Mouse (Mus musculus) lung, postnatal 36 days (tissue): ENCODE data around the gene Tmcc2.

ENCODE experiments used
- DNase-seq: peaks from one replicate; pipeline ENCODE4 v3.0.0; 2022; ENCODE audit warnings: mixed read lengths

Tmcc2 gene

DNA sequence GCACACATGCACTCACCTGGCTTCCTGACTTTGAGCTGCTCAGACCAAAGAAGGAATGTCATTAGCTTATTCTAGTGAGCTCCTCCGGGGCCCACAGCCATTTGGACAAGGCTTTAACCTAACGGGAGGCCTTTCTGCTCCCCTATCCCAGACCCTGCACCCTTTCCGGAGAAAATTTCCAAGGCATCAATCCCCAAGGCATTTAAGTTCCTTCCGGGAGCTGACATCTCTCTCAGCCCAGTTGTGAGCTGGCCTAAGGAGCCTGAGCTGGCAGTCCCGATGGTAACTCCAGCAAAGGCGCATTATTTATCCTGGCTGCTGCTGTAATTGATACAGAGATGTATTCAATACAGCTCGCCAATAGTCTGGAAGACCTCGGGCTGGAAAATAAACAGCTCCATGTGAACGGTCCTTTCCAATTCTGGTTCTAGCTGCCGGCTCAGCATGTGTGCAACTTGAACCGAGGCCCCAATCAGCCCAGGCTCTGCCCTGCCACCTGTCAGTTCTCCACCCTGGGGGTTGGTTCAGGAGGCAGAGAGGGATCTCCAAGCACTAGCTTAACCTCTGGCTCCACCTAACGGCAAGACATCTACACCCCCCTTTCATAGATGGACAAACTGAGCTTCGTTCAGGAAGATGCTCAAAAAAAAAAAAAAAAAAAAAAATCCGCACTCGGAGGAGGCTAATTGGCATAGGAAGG lies 1.0 kb downstream of the Tmcc2 start:
- peak; percentile 92 for DNase-seq

DNA sequence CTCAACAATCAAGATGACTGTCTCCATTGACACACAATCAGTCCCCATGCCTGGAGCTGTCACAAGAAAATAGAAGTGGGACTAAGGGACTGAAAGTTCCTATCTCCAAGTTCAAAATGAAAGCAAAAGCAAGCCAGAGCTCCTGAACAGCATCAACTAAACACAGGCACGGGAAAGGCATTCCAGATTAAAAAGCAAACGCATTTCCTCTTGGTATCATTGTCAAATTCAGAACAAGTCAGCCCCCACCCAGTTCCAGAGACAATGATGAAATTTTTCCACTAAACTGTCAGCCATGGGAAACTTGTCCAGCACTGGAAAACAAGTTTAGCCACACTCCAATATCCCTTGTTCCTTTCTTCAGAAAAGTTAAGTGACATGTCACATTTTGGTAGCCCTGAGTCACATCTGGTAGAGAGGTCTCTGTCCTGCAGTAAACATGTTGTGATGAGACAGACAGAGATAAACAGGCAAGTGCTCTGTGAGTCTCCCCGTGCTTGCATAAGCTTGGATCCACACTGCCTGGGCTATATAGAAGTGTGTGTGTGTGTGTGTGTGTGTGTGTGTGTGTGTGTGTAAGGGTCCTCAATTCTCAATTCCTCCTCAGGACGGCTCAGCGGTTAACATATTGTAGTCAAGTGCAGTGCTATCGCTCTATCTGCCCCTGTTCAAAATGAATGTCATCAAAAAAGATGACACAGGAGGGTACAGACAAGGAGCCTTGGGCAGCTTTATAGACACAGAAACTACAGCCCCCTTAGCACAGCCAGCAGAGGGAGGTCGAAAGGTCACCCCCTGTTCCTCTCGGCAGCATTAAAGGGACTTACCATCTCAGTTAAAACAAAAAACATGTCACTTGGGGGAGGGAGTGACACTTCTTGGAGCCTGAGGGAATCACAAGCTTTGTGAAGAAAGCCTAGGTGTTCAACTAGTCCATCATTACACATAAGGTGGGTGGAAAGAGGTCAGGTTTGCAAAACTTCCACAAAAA lies 2.0 kb downstream of the Tmcc2 start:
- peak; percentile 82 for DNase-seq

DNA sequence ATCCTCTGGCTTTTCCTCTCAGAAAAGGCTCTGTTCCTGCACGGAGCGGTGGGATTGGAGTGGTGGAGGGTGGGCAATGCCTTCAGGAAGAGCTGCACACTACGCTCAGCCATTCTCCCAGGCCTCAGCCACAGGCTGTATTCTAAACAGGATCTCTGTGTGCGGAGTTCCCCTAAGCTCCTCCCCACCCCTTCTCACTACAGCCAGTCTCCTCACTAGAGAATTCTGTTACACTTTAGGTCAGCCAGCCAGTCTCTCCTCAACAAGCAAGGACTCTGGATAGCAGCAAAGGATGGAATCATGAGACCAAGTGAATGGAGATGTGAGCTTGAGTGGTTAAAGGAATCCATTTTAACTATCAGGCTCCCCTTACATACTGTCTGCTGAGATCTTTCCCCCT lies 3.1 kb downstream of the Tmcc2 start:
- DNase-seq, result peak; percentile 73

DNA sequence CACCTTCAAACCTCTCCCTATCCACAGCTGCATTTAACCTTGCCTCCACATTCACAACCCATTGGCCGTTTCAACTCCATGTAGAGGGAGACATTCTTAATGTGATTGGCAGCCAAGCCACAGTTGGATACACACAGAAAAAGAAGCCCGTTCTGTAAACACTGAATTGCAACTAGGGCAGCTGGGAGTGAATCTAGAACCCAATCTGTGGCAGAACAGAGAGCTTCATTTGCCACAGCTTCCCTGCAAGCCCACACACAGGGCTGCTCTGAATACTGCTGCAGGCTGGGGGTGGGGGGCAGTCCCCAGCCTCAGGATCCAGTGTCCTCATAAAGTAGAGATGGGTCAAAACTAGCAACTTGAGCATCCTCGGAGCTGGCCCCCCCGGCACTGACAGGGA lies 4.8 kb downstream of the Tmcc2 start:
- DNase-seq, result no peak

DNA sequence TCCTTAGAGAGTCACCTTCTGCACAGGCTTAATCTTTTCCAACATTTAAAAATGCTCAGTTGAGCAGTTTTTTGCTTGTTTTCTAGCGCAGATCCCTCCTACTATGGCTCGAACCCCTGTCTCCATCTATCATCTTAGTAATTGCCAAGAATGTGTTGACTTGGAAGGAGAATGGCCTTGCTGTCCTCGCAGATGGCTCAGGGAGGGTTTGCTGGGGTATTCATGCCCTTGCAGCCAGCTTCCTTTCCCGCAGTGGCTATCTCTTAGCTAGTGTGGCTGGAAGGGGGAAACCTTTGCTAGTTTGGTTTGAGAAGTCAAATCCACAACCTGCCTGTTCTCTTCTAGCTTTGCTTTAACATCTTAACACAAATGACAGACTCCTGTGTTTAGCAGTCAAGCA lies 5.4 kb downstream of the Tmcc2 start:
- no peak for DNase-seq

DNA sequence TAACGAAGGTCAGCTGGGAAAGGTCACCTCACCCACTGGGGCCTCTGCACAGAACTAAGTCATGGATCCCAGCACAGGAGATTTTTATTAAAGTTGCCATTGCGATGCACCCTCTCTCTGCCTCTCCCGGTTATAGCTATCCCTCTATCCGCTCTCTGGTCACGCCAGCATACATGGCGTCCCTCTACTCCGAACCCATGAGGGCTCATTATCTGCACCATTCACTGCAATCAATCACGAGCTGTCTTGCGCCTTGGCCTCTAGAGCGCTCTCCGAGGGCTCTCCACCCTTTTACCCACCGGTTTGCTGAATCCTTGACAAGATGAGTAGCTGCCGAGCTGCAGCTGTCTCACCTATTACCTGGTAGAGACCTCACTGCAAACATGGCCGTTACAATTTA lies 5.8 kb downstream of the Tmcc2 start:
- no peak for DNase-seq

DNA sequence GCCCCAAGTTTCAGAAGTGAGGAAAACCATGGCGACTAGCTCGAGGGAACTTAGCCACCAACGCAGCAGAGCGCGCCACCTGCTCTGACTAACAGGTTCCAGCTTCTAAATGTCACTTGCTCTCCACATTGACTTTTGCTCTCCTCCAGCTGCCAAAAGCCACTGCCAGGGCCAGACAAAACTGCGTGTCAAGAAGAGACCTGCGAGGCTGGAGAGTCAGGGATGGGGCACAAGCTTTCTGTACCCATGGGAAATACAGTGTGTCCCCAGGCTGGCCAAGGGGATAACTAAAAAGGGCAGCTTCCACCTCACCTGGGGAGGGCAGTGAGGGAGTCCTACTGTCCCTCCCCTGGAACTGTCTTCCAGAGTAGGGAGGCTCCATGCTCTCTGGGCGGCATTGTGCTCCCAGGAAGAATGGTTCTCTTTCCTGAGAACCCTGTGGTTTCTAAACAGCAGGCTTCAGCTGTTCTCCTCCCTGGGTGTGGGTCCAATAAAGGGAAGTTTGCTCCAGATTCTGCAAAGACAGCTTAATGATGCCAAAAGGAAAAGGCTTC lies 7.0 kb downstream of the Tmcc2 start:
- peak; percentile 80 for DNase-seq

DNA sequence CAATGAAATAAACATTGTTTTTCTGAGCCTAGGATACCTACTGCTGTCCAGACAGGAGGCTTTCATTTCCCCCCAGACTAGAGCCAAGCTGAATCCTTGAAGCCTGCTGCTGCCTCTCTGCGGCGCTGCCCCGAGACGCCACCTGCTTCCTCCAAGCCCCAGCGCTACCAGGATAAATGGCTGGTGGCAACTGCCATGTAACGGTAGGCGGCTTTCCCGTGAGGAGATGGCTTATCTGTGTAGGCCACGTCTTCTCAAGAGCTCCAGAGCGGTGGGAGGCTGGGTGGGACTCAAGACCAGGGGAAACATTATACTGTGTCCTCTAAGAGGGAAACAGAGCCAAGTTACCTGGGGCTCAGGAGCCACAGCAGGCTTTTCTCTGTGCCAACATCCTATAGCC lies 9.2 kb downstream of the Tmcc2 start:
- no peak for DNase-seq

DNA sequence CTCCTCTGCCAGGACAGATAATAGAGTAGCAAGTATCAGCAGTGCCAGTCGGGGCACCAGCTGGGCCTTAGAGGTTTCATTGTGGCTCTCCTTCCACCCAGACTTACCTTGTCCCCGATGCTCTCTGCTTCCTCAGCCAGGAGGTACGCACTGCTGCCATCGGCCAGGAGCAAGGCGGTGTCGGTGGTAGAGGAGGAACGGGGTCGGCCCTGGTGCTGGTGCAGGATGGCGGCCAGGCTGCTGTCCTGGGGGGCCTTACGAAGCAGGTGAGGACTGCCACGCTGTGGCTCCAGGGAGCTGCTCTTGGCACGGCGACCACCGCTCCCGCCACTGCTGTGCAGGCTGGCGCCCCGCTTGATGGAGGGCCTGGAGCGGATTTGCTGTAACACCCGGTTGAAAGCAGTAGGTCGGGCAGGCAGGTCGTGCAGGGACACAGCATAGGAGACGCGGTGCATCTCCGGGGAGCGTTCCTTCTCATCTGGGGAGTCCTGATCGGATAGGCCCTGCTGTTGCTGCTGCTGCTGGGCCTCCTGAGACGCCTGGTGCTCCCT lies 10.5 kb downstream of the Tmcc2 start:
- DNase-seq, result no peak

DNA sequence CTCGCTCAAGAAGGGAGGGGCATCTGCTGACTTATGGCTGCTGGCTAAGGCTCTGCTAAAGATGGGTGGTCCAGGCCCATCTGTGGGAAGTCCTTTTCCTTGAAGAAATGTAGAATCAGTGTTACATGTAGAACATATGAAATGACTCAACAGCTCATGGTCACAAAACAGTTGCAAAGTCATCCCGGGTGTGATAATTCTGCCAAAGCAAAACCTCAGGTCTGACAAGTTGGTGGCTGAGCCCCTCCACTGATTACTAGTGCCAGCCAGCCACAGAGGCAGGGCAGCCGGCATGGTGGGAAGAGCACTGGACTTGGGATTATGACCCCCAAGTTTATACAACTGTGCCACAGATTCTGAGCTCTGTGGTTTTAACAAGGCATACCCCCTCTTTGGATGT lies 13.3 kb downstream of the Tmcc2 start:
- no peak for DNase-seq

DNA sequence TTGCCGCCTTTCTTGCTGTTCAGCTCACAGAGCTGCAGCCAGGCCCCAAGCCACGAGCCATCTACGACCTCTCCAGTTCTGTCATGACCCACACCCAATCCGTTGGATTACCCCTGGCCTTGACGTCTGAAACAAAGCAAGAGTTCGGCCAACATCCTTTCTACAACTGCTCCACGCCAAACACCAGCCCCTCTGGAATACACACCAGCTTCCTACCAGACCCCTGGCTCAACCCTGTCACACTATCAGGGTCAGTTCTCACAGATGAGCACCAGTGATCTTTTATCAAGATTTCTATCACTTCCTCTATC lies 14.1 kb downstream of the Tmcc2 start:
- DNase-seq, result peak; percentile 76

DNA sequence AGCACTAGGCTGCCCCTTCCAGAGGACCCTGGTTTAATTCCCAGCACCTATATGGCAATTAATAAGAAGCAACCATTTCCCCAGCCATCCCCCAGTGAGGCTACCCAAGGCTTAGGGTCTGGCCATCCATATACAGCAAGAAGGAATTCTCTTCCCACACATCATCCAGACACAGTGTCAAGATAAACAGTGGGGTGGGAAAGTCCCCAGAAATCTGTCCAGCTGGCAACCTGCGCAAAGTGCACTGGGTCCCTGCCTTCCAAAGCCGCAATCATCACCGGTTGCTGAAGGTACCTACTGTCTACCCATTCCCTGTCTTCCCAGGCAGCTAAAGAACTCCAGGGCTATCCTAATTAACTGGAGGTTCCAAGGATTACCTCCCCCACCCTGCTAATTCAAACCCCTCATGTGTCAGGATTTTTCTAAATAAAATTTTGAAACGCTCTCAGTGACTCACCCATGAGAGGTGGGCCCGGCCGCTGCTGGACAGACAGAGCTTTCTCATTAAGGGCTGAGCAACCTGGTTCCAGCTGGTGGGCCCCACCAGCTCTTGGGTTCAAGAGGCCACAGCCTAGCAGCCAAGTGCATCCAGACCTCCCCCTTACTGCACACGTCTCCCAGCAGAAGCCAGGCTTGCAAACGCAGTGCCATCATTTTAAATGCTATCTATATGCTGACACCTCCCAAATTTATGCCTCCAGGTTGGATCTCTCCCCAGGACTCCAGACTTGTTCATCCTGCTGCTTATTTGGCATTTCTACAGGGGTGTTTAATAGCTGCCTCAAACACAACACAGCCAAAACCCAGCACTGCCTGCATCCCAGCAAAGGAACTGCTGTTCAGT lies 14.6 kb downstream of the Tmcc2 start:
- DNase-seq, result no peak

DNA sequence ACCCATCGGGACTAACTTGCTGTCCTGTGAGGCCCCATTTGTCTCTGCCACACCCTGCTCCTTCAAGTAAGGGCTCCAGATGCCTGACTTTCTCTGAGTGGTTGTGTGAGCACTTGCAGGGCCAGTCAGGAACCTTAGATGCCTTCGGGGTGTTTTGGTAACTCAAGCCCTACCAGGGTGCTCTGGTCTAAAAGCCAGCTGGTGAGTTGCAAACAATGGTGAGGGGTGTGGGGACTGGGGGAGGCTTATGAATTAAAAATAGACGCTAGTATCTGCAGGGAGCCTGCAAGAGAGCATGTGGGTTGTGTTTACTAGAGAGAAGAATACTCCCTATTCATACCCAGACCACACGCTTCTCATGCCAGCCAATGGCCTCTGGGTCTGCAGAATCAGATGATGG lies 15.8 kb downstream of the Tmcc2 start:
- DNase-seq, result no peak

DNA sequence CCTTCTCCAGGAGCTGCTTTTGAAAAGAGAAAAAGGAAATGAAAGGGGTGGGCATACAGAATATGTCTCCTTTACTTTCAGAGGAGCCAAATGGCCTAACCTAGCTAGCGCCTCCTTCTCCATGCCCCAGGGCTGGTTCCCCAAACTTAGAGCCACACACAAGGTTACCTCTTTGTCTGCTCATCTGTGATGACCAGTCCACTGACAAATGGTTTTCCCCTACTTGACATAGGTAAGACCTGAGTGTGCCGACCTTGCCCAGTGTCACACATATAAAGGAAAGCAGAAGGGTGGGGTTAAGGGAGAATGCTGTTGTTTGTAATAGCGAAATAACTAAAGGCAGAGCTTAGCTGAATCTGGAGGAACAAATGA lies 16.2 kb downstream of the Tmcc2 start:
- DNase-seq, result no peak

DNA sequence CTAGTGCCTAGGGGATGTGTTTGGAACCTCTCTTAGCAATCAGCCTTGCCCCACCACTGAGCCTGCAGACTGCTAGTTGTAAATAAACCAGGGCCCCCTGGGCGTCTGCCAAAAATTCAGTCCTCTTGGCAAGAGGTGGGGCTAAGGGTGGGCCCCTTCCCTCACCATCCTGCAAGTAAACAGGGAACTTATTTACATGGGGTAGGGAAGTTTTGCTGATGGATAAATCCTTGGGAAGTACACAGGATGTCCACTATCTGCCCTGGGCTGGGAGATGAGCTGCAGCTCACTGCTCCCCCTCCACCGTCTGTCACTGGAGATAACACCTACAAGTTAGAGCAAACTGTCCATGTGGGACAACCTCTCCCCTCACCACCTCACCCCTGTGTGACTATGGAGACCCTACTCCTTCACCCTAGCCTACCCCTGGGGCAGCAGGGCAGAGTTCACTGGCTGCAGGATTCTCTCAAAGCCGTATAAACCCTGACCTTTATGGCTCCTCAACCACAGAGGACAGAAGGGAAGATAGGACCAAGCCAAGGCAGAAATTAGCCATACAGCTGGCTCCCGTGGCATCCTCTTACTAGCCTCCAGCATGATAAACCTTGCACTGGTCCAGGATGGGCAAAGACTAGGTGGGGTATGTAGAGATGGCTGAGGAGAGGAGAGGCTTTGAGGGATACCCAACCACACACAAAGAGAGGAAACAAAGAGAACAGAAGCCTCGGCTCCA lies 16.8 kb downstream of the Tmcc2 start:
- peak; percentile 88 for DNase-seq

DNA sequence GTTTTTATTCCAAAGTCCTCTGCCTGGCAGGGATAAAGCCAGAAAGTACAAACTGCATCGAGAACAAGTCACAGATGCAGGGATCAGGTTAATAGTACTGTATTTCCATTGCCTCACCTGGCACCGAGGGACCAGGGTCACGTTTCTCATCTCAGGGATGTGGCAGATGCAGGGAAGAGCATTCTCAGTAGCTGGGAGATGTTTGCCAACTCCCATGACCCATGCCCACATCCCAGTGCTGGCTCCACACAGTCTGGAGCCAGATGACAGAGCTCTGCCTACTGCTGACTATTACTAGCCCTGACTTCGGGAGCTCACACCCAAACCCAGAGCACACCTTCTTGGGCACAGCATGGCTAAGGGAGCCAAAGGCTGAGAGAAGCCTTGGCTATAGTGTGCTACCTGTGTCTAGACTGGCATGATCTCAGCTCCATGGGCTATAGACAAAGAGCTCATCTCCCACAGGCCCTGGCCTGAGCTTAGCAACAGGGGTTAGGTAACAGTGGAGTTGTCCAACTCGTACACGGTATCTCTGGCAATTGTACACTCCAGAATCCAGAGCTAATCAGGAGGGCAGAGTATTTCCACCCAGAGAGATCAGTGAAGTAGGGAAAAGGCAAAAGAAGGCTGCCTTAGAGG lies 18.1 kb downstream of the Tmcc2 start:
- DNase-seq, result no peak

DNA sequence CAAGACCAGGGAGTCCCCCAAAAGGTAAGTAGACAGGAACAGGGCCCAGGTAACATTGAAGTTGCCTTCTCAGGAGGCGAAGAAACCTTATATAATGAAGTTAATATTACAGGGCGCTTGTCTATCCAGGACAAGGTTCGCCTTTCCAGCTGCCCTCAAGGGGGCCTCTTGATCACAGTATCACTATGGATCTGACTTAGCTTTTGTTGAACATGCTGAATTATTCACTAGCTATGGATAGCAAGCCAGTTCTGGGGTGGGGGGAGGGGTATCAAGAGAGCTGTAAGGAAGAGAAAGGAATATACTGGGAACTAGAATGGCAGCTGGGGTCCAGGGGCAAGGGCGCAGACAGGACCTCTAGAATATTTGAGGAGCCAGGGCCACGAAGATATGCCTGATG lies 18.7 kb downstream of the Tmcc2 start:
- no peak for DNase-seq

DNA sequence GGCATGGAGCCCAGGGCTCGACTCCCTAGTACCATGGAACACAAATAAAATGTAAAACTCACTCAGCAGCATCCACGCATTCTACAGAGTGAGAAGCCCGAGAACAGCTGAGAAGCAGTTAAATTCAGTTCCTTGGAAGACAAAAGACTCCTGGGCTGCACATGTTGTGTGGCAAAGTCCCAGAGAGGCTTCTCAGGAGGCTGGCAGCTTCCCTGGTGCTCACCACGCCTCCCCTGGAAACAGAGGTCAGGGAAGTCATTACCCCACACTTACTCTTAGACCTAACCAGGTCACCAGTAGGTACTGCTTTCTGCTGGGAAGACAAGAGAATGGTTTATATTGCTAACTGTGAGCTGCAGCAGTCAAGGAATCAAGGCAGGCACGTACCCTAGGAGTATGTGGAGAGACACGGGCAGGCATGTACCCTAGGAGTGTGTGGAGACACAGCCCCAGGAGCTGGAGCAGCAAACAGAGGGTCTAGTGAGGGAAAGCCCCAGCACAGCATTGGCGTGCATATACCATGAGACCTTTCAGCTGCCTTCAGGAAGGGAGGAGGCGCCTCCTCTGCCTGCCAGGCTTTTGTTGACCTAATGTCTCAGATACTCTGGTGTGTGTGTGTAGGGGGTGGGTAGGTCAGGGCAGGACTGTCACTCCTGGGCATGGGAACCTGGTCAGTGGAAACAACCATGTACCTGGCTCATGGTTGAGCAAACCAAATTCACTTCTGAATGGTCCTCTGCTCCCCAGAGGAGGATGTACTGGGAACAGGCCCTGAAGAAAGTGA lies 19.6 kb downstream of the Tmcc2 start:
- DNase-seq, result peak; percentile 57

DNA sequence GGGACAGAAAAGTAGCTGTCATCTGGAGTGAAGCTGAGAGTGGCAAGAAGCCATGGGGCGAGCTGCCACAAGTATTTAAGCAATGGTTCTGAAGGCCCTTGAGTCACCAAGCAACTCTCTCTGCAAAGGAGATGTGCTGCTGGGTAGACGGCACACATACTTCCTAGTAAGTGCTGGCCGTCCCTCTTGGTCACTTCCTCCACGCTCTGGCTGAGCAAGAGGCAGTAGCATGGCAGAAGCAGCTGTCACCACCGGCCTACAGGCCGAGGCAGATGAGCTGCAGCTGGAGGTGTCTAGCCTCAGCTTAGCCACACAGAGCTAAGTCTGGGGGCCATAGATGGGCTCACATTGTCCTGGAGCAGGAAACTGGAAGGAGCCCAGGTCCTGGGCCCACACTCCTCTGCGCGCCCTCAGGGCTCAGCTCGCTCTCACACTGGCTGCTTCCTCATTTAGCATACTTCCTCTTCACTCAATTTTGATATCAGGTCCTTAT lies 20.4 kb downstream of the Tmcc2 start:
- peak; percentile 71 for DNase-seq

DNA sequence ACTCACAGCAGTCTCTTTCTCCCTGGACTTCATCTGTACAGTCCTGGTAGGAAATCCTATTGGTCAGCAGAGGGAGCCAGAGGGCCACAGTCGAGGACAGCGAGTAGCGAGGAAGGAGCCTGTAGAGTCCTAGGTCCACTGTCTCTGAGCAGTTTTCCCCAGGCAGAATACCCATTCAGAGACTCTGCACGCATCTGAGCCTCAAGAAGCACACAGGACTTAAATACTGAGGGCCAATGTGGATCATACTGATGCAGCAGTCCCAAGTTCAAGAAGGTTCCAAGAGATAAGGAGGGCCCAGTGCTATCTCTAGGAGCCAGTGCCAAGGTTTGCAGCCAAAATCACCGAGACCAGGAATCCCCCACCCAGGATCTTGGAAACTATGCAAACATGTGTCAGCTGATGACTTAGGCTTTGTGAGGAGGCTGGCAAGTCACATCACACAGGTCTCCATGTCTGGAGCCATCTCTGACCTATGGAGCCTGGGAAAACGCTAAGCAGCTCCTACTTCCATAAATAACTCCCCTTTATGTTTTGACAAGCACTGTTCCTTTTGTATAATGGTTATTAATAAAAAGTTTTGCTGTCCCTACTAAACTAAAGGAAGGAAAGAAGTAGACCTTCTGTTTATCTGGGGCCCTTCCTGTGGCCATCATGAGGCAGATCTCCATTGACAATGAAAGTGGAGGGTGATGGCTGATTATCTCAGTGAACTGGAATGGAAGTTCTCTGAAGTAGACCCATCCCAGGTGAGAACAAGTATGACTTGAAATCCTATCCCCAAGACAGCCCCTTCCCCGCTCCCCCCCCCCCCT lies 23.2 kb downstream of the Tmcc2 start:
- peak; percentile 96 for DNase-seq
